Mouse (Mus musculus): ENCODE measurements at regions not wholly inside any gene's neighbourhood (a gene's known extent, or its start where the extent isn't known, plus 50 kb on each side); places are given as distances from the start of the nearest gene placed in this dataset.

- TF ChIP-seq POLR2A (IDR thresholded peaks at IDR 0.05; ENCODE audit: borderline replicate concordance, low read depth, low read length), result no peak
- TF ChIP-seq CTCF (IDR thresholded peaks at IDR 0.05; ENCODE audit: low read depth, low read length), result no peak
Observed at GRCm38 (mm10) chr8:26844132-26844808, 132.9 kb upstream of the Zfp703 start.
